Mouse (Mus musculus) retina, adult 2 months (tissue): Measurements from ENCODE around the gene Crip2.

Experiments
- DNase-seq: peaks from one replicate; pipeline ENCODE4 v3.0.0-alpha.2; 2012; ENCODE audit warnings: low read depth, low spot score

Crip2 gene

GRCm38 (mm10) chr12:113147481-113147880 lies 7.4 kb downstream of the Crip2 start:
- no peak for DNase-seq

DNA sequence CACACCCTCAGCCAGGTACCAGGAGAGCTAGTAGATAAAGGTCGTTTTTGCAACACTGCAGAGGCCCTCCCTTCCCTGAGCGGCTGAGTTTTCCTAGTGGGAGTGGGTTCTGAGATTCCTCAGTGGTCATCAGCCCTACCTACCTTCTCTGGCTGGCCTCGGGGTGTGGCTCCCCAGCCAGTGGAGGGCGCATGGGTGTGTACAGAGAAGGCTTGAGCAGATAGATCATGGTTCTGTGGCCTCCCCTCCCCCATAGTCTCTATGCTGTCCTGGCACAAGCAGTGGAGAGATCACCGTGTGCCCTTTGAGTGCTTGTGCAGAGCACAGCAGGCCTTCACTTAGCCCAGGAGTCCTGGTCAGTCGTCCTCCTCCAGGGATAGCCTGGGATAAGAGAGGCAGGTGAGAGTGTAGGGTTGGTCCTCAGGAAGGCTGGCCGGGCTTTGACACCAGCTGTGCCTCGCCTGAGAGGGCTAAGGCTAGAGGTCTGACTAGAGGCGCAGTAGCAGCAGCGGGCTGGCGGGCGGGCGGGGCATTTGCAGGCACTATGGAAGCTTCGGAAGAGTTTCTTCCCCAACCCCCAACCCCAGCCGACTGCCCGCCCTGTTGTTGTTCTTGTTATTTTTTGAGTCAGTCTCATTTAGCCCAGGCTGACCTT lies 8.5 kb downstream of the Crip2 start:
- no peak for DNase-seq

DNA sequence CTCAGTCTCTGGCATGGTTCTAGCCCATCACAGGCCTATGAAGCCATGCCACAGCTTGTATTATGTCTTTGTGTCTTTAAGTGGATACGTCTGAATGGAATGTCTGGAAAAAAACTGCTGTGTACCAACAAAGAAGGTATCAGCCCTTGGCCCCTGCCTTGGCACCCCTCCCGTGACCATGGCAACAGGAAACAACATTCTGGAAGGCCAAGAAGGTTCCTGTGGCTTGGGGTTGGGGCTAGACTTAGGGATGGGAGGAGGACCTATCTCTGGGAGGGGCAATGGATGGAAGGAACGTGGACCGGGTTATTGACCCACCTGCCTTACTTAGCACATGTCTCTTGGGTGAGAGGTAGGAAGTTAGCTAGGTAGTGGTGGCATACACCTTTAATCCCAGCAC lies 9.3 kb downstream of the Crip2 start:
- DNase-seq: no peak

DNA sequence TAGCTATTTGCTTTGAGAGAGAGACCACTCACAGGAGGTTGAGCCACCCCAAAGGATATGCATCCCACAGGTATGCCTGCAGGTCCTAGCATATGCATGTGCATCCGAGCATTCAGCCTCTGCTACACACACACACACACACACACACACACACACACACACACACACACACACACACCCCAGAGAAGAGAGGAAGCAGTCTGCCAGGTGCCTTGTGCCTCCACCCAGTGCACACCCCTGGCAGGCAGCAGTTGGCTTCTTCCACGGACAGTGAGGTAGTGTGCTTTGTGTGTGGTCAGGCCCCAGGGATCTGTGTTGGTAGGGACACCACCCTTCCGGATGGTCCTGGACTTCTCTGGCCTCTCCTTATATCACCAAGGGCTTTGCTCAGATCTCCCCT lies 9.9 kb downstream of the Crip2 start:
- DNase-seq: no peak

GRCm38 (mm10) chr12:113150591-113150990 lies 10.6 kb downstream of the Crip2 start:
- no peak for DNase-seq

DNA sequence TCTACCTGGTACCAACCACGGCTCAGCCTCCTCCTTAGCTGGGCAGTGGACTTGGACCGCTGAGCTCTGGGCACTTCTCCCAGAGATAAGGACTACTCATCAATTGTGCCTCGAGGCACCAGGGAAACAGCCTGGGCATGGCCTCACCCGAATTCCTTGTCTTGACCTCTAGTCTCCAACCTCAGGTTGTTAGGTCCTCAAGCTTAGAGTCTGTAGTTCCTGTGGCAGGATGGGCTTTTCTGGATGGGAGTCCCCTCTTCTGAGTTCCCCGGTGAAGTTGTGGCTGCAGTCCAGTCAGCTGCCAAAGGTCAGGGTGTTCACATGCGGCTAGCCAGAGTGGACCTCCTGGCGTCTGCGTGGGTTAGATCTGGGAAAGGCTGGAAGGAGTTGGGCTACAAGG lies 11.0 kb downstream of the Crip2 start:
- no peak for DNase-seq

GRCm38 (mm10) chr12:113151661-113152271 lies 11.7 kb downstream of the Crip2 start:
- no peak for DNase-seq

DNA sequence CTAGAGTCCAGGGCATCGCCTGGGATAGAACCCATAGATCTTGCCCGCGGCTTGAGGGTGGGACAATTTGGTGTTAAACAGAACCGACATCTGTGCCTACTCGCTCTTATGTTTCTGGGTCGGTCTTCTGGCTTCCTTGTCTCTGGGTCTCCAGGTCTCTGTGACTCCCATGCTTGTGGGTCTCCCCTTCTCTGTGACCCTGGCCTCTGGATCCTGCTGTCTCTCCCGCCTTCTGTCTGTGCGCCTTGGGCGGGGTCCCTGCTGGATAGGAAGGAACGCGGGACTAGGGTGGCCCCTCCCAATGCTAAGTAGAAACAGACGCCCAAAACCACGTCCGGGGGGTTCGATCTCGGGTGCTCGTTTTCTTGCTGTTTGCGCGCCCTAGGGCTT lies 12.2 kb downstream of the Crip2 start:
- DNase-seq: no peak

DNA sequence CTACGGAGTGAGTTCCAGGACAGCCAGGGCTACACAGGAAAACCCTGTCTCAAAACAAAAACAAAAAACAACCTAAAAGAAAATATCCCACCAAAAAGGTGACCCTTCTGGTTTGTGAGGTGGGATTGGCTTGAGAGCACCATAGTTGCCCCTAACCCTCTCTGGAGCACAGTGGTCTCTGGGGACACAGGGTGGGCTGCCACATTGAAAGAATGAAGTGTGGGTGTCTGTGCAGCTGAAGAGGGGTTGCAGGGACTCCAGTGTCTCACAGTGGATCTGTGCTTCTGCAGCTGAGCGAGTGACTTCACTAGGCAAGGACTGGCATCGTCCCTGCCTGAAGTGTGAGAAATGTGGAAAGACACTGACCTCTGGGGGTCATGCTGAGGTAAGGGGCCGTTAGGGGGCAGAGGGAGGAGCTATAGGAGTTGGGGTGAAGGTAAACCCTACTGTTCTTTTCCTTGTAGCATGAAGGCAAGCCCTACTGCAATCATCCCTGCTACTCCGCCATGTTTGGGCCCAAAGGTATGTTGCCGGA lies 13.0 kb downstream of the Crip2 start:
- no peak for DNase-seq

DNA sequence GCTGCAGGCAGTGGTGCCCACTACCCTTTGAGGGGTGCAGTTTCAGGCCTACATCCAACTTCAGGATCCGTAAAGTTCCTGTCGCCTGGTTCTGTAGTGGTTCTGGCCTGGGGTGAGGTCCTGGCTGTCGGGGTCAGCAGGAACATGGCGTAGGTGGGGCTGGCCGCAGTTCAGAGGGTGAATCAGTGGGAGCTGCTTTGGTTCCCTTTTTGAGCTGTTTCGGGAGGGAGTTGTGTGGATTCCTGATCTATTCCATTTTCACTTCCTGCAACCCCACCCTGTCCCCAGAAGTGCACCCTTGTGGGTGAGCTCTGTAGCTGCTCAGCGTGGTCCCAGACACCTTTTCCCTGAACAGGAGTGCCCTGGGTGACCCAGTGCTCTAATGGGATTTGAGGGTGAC lies 13.9 kb downstream of the Crip2 start:
- no peak for DNase-seq

- DNase-seq: no peak
These were observed 14.7 kb downstream of the Crip2 start for GRCm38 (mm10) chr12:113154747-113155075.

DNA sequence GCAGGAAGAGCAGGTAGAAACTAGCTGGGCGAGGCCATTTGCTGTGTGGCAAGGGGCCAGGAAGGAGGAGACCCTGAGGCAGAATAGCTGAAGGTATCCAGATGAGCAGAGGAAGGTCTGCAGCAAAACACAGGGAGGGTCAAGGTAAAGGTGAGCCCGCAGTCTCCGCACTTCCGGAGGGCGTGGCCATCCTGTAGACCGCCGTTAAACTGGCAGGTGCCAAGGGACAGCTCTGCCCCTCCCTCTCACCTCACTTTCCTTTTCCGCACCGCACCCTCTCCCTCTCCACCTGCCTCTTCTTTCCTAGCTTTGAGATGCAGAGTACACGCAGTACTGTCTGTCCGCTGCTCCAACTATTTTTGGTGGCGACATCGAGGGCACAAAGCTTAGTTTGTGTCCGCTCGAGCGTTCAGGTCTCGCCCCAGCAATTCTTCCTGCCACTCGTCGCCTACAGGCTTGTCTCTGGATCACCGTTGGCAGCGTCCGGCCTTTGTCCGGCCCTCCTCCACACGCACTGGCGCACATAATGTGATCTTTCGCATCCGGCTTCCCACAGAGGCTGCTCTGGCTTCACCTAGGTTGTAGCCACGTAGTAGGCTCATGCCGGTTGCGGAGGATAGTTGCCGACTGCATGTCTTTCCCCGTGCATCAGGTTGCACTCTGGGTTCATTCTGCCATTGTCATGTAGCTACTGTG lies 15.2 kb downstream of the Crip2 start:
- DNase-seq: no peak

GRCm38 (mm10) chr12:113155887-113156539 lies 16.0 kb downstream of the Crip2 start, which contains the start of gene Tedc1:
Gene Tedc1 (plus strand): TSS chr12:113156421.
- peak; percentile 98 for DNase-seq

DNA sequence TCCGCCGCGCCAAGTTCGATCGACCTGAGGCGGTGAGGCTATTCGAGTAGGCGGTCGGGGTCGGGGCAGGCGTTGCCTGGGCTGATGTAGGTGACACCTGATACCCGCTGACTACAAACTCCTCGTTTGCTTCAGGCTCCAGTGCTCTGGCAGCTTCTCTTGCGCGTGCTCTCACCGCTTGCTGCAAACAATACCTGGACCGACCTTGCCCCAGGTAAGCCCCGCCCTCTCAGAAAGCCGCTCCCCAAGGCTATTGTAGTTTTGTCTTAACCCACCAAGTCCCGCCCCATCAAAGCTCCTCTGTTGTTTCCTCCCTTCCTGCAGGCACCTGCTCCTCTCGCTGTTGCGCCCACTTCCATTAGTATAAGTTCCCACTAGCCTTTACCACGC lies 16.5 kb downstream of the Crip2 start:
- no peak for DNase-seq

DNA sequence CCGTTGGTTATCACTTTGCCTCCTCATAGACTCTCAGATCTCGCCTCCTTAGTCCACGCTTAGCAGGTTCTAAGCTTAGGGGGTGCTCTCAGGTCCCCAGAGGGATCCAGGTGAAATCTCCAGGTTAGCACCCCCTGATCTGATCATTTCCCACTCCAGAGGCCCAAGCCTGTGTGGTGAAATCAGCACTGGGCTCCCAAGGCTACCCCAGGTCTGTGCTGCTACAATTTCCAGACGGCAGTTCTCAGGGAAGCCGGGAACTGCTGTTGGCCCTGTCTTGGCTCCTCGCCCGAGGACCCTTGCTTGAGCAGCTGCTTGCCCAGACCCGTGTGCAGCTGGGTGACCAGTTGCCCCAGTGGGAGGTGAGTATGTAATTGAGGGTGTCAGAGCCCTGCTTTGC lies 17.0 kb downstream of the Crip2 start:
- DNase-seq: no peak

GRCm38 (mm10) chr12:113157521-113157920 lies 17.5 kb downstream of the Crip2 start:
- no peak for DNase-seq

DNA sequence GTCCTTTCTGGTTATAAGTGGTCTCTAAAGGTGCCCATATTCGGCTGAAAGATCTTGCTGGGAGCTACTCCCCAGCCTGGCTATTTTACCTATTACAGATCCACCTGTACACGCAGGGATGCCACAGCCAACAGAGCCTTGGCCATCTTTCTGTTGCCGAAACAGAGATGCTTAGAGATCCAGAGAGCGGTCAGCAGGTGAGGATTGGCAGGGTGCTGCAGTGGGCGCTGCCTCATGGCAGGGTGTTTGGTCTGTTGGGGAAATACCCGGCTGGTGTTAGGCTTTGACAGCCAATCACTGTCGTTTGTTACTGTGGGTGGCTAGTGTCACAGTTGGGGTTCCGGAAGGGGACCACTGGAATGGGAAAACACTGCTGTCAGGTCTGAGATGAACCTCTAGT lies 17.9 kb downstream of the Crip2 start:
- no peak for DNase-seq

- DNase-seq: no peak
These were observed 23.5 kb downstream of the Crip2 start for GRCm38 (mm10) chr12:113163561-113164006.

- no peak for DNase-seq
These were observed 28.0 kb downstream of the Crip2 start for GRCm38 (mm10) chr12:113168031-113168536.

DNA sequence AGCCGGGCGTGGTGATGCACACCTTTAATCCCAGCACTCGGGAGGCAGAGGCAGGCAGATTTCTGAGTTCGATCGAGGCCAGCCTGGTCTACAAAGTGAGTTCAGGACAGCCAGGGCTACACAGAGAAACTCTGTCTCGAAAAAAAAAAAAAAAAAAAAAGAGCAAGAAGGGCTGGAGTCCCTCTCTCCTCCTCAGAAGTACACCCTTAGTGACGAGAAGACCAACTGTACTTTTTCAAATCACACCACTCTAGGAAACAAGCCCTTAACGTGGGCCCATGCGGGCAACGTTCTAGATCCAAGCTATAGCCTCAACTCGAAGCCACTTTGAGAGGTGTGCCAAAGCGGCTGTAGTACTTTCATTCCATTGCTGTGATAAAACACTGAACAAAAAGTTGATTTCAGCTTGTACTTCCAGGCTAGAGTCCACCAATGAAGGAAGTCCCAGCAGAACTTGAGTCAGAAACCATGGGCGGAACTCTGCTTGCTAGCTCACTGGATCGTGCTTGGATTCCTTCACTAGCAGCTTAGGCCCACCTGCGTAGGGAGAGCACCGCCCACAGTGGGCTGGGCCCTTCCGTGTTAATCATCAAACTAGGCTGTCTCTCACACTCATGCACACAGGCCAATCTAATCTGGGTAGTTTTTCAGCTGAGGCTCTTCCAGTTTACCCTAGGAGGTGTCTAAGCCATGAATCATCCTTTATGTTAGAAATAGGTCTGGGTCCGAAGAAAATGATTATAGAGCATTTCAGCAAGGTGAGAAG lies 37.1 kb downstream of the Crip2 start:
- no peak for DNase-seq

DNA sequence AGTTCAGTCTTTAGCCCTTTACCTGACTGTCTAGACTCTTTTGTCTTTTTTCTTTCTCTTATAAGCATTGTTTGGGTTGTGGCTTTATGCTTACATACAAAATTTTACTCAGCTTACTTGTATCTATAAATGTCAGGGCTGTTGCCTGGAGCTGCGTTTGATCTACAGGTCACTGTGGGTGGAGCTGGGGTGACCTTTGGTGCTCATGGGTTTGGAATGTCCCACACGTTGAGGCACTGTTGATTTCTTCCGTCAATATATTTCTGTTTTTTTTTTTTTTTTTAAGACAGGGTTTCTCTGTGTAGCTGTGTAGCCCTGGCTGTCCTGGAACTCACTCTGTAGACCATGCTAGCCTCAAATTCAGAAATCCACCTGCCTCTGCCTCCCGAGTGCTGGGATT lies 41.0 kb downstream of the Crip2 start:
- DNase-seq: no peak
